Mouse (Mus musculus): Measurements from ENCODE around the gene Tcf7l2. TPM values are rescaled to one million over a fixed set of nuclear protein-coding genes. Genes with fewer than 3 reads are reported as not detected.

The Tcf7l2 gene
- total and polyA plus RNA-seq, 3 experiments = not detected

DNA sequence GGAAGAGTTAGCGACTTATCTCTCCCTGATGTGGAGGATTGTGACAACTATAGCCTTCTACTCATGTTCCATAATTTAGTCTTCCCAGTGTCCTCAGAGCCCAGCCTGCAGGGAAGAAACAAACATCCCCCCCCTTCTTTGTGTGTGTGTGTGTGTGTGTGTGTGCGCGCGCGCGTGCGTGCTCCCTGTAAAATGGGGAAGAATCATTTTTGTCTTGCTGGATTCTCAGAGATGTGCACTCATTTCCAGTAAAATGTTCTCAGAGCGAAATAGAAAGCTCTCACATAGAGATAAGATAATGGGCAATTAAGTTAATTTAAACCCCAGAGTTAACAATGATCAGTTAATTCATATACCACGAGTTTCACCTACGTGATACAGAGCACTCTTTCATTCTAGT, 112.8 kb downstream of the Tcf7l2 start (continued):
- TF ChIP-seq E2F4 (IDR thresholded peaks at IDR 0.05; ENCODE audit: insufficient replicate concordance, low read depth, low read length) (no peak), RCOR1 (conservative IDR thresholded peaks at IDR 0.05; ENCODE audit: low read depth, low read length) (no peak), KAT2A (IDR thresholded peaks at IDR 0.05; ENCODE audit: insufficient replicate concordance, low read length) (no peak), TBP (conservative IDR thresholded peaks at IDR 0.05; ENCODE audit: low read depth, low read length) (no peak)

DNA sequence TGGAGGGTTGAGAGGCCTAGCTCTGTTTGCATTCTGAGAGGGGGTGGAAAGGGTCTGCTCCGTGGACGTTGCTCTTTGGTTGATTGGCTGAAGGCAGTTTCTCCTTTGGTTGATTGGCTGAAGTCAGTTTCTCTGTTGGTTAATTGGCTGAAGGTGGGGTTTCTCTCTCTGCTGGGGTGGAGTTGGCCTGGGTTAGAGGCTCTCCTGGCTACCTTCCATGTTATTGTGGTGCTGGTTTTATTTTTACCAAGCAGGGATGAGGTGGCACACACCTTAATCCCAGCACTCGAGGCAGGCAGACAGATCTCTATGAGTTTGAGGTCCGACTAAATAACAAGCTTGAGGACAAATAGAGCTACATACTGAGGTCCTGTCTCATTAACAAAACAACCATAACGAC, 114.0 kb downstream of the Tcf7l2 start:
- Histone ChIP-seq H3K4me3 (replicated peaks in 1 of 3; ENCODE audit: low read depth in 2 of 3, low read length in 2 of 3, poor library complexity in 1 of 3) (no peak overlapping the region), H3K9me3 (replicated peaks; ENCODE audit: low read length) (no peaks in the 10 kb centered on the region), H3K79me2 (replicated peaks; ENCODE audit: control insufficient read depth, extremely low read depth, insufficient read depth, poor library complexity, severe bottlenecking) (no peaks in the 10 kb centered on the region), H3K4me2 (ENCODE audit: insufficient read depth, low read depth, poor library complexity, severe bottlenecking) (no peak overlapping the region), H3K36me3 (replicated peaks in 1 of 2; ENCODE audit: control insufficient read depth in 1 of 2, insufficient read depth in 1 of 2, low read length in 1 of 2) (no peaks in the 10 kb centered on the region), H3K9ac (ENCODE audit: insufficient read depth, low read depth) (no peak overlapping the region), H3K27ac (ENCODE audit: insufficient read depth, low read depth) (no peak overlapping the region), H3K4me1 (ENCODE audit: control insufficient read depth in 1 of 2, insufficient read depth in 2 of 2) (peaks cover 8 to 14% of the 10 kb centered on the region in 2 experiments), H3K27me3 (replicated peaks) (peaks cover 93% of the 10 kb centered on the region)
- dilution Hi-C loops (cut with MboI; ENCODE audit: extremely low pct_ligation_motif_present, extremely low pct_unique_long_range_greater_than_20kb, low sequenced_read_pairs) = no loop called here
- no peak for DNase-seq (ENCODE audit: extremely low read depth)
- in situ Hi-C loops (cut with MboI; ENCODE audit: low pct_ligation_motif_present, low pct_unique_long_range_greater_than_20kb, low sequenced_read_pairs) = no loop called here
- TF ChIP-seq ELF1 (IDR thresholded peaks at IDR 0.05; ENCODE audit: low read depth, low read length) = no peak
- TF ChIP-seq TBP (conservative IDR thresholded peaks at IDR 0.05; ENCODE audit: low read depth, low read length) = no peak
- TF ChIP-seq USF2 (conservative IDR thresholded peaks at IDR 0.05; ENCODE audit: low read depth, low read length) = no peak
- no peak for TF ChIP-seq RCOR1 (conservative IDR thresholded peaks at IDR 0.05; ENCODE audit: low read depth, low read length)
- TF ChIP-seq ZMIZ1 (IDR thresholded peaks at IDR 0.05; ENCODE audit: low read depth, low read length) = no peak
- no peak for TF ChIP-seq MXI1 (IDR thresholded peaks at IDR 0.05; ENCODE audit: low read depth, low read length)
- TF ChIP-seq MAZ (IDR thresholded peaks at IDR 0.05; ENCODE audit: low read depth, low read length) = no peak
- TF ChIP-seq ZNF384 (IDR thresholded peaks at IDR 0.05; ENCODE audit: low read depth, low read length) = no peak
- no peak for TF ChIP-seq POLR2AphosphoS2 (IDR thresholded peaks at IDR 0.05; ENCODE audit: low read depth, low read length)
- no peak for TF ChIP-seq USF1 (IDR thresholded peaks at IDR 0.05; ENCODE audit: low read depth, low read length)
- no peak for TF ChIP-seq ZKSCAN1 (IDR thresholded peaks at IDR 0.05; ENCODE audit: borderline replicate concordance, low read depth, low read length)
- no peak for TF ChIP-seq ZC3H11A (IDR thresholded peaks at IDR 0.05; ENCODE audit: low read depth, low read length)
- TF ChIP-seq ETS1 (conservative IDR thresholded peaks at IDR 0.05; ENCODE audit: low read depth, low read length) = no peak
- TF ChIP-seq NELFE (IDR thresholded peaks at IDR 0.05; ENCODE audit: low read depth, low read length) = no peak
- TF ChIP-seq EP300 (IDR thresholded peaks at IDR 0.05; ENCODE audit: low read length) = no peak

DNA sequence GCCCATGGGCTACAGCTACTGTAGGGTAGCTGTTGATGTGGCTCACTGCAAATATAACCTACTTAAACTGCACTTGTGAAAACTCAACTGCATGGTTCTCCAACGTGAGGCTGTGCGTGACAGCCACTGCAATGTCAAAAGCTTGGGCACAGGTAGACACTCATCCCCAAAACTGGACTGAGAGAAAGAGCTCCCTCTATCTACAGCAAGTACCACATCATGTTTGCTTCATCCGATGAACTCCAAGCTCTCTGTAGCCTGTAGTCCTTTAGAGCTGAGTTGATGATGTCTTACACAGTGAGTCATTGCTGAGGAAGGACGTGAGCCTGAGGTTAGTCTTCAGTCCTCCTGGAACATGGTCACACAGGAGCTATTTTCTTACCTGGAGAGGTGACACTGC, 115.7 kb downstream of the Tcf7l2 start:
- dilution Hi-C loops (cut with MboI; ENCODE audit: extremely low pct_ligation_motif_present, extremely low pct_unique_long_range_greater_than_20kb, low sequenced_read_pairs) = no loop called here
- in situ Hi-C loops (cut with MboI; ENCODE audit: low pct_ligation_motif_present, low pct_unique_long_range_greater_than_20kb, low sequenced_read_pairs) = no loop called here

More for the DNA sequence above, 115.7 kb downstream of the Tcf7l2 start:
- Histone ChIP-seq H3K9ac (ENCODE audit: insufficient read depth, low read depth) (no peak overlapping the region), H3K36me3 (replicated peaks in 1 of 2; ENCODE audit: control insufficient read depth in 1 of 2, insufficient read depth in 1 of 2, low read length in 1 of 2) (no peaks in the 10 kb centered on the region), H3K4me2 (ENCODE audit: insufficient read depth, low read depth, poor library complexity, severe bottlenecking) (no peak overlapping the region), H3K4me3 (replicated peaks in 1 of 3; ENCODE audit: low read depth in 2 of 3, low read length in 2 of 3, poor library complexity in 1 of 3) (no peak overlapping the region), H3K27ac (ENCODE audit: insufficient read depth, low read depth) (no peak overlapping the region), H3K27me3 (replicated peaks) (peaks cover 93% of the 10 kb centered on the region), H3K9me3 (replicated peaks; ENCODE audit: low read length) (no peaks in the 10 kb centered on the region), H3K4me1 (ENCODE audit: control insufficient read depth in 1 of 2, insufficient read depth in 2 of 2) (peaks cover 9 to 15% of the 10 kb centered on the region in 2 experiments), H3K79me2 (replicated peaks; ENCODE audit: control insufficient read depth, extremely low read depth, insufficient read depth, poor library complexity, severe bottlenecking) (no peaks in the 10 kb centered on the region)
- peak in 1 of 2 experiments; percentile 38; a peak in 2 of 4 replicates for TF ChIP-seq CTCF (conservative IDR thresholded peaks at IDR 0.05 in 1 of 2, IDR thresholded peaks at IDR 0.05 in 1 of 2; ENCODE audit: low read depth in 2 of 2, low read length in 2 of 2)
- TF ChIP-seq MXI1 (IDR thresholded peaks at IDR 0.05; ENCODE audit: low read depth, low read length) = no peak
- peak; percentile 25; the same call in 1 of the 2 replicates for TF ChIP-seq SMC3 (IDR thresholded peaks at IDR 0.05; ENCODE audit: low read depth, low read length)
- TF ChIP-seq MAFK (IDR thresholded peaks at IDR 0.05; ENCODE audit: insufficient replicate concordance, low read length) = no peak
- TF ChIP-seq RAD21 (IDR thresholded peaks at IDR 0.05; ENCODE audit: low read depth, low read length) = peak; percentile 33
- TF ChIP-seq MAZ (IDR thresholded peaks at IDR 0.05; ENCODE audit: low read depth, low read length) = no peak
- no peak for DNase-seq (ENCODE audit: extremely low read depth)

Data from CH12.LX (cell line).